Mouse (Mus musculus) thymus, postnatal 36 days (tissue): ENCODE results near the gene Gm20671.
"Not testable (repeated sequence)": the region's sequence is repeated elsewhere in the genome, so short reads cannot be mapped to it uniquely, and the experiment has no call there.

Experiments used
- DNase-seq, 2 experiments: peaks; one replicate each; pipeline ENCODE4 v3.0.0; 2022; ENCODE audit warnings: mixed read lengths in 2 of 2

Gene Gm20671

DNA sequence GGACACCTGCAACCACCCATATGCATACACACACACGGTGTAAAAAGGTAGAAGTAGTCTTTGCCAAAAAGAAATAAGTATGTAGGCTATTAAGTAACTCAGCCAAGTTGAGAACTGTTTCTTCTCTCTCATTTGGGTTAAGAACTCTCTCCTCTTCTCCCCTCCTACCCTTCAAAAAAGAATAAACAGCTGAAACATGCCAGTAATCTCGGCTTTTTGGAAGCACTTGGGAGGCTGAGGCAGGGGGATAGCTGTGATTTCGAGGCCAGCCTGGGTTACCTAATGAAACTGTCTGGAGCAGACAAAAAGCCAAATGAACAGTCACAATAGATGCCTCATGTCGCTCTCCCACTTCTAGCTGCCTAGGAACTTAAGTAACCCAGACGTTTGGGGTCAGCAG is 42.2 kb downstream of the Gm20671 start:
- DNase-seq = no peak

DNA sequence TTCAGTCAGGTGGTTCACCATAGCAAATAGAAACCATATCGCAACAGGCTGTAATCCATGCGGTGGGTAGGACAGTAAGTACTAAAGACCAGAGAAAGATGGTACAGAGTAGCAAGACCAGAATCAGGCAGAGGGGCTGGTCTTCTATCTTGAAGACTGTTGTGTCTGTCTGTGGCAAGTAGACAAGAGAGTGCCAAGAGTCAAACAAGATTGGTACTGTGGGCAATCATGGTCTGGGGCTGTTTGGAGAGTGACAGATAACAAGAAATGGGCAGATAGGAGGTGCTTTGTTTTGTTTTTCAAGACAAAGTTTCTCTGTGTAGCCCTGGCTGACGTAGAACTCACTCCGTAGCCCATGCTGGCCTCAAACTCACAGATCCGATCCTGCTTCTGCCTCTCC is 45.3 kb downstream of the Gm20671 start:
- DNase-seq = no peak

DNA sequence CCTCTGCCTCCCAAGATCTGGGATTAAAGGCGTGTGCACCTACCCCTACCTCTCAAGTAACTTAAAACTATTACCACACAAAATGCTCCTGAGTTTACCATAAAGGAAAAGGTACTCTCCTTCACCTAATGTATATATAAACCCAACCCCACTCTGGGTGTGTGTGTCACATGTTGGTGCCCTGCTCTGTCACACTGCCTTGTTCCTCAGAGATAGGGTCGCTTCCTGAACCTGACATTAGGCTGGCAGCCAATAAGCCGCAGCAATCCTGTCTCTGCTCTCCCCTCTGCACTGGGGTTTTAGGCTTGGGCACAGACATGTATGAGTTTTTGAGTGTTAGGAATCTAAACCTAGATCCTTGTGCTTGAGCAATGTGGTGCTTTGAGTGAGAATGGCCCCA is 48.7 kb downstream of the Gm20671 start:
- no peak for DNase-seq

DNA sequence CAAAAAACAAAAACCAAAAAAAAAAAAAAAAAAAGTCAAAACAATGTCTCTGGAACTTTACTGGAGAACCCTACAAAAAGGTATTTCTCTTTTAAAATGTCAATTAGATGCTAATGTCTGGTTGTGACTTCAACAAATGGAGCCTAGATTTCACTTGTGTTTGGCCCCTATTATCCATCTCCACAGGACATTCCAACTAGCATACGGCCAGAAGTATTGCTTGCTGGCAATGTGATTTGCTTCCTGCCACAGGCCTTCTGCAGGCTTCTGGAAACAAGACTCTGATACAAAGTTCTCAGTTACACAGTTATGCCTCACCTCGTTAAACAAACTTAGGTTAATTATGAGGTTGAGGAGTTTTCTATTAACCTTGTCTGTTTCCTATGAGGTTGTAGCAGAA is 54.5 kb downstream of the Gm20671 start:
- DNase-seq = no peak

DNA sequence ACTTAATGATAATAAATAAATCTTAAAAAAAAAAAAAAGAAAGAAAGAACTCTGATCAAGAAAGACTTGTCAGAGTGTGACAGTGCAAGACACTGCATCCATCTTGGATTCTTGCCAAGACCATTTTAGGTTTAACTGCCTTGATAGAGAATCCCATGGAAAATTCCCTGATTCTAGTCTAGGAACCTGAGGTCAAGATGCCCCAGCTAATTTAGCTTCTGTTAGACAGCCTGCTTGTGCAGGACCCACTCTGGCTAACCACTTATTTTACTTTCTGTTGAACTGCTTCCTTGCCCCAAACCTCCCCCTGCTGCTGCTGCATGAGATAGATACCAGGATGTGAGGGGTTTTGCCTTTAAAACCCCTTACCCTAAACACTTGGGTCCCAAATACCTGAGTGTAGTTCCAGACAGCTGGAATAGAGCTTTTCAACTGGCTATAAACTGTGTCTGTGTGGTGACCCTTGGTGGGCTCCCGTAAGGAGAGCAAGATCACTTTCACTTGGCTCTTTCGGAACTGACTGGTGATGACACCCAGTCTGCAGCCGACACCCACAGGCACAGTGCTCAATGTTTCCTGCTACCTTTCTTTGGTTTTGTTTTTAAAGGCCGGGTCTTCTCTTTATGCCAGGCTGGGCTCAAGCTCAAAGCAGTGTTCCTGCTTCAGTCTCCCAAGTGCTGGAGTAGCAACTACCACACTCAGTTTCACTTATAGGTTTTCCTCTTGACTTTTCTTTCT is 59.1 kb downstream of the Gm20671 start:
- DNase-seq = no peak

DNA sequence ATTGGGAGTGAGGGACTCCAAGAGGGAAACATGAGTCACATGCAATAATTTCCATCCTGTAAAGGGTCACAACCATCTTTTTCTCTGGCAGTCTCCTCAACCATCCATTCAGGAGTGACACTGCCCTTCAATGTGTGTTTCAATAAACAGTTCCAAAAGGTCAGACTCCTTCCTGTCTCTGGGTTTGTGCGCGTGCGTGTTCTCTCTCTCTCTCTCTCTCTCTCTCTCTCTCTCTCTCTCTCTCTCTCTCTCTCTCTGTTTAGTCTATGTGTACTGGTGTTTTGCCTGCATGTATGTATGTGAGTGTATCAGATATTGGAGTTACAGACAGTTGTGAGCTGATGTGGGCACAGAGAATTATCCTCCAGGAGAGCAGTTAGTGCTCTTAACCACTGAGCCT is 59.9 kb downstream of the Gm20671 start:
- no peak for DNase-seq

DNA sequence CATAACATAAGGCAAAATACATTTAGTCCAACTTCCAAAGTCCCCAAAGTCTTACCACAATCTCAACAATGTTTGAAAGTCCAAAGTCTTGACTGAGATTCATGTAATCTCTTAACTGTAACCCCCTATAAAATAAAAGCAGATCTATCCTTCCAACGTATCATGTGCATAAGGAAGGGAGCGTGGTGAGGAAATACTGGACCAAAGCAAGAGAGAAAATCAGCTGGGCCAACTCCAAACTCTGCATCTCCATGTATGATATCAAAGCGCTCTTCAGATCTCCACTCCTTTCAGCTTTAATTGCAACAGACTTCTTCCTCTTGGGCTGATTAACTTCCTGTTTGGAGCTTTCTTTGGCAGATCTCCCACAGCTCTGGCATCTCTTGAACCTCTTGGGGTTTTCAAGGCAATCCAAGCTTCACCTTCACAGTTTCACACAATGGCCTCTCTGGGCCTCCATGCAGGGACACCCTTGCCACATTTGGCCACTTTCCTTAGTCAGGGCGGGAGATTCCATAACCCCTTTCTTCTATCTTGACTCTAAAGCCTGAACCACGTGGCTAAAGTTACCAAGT is 65.3 kb downstream of the Gm20671 start:
- DNase-seq = no peak

DNA sequence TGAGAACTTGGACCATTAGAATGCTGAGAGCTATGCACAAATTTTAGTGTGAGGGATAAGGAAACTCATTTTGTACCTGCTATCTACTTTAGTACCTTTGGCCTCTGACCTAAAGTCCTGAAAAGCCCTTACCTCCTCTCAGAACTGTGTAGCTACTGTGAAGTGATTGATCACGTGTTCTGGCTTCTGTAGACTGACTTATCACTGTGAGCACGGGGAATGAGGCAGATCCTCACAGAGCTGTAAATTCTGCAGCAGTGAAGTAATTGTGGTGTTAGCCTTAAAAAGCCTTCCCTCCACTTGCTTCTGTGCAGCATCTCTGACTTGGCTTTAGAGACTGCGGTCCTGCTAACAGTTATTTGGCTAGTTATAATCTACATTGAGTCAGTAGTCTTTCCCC is 66.1 kb downstream of the Gm20671 start:
- DNase-seq = no peak

DNA sequence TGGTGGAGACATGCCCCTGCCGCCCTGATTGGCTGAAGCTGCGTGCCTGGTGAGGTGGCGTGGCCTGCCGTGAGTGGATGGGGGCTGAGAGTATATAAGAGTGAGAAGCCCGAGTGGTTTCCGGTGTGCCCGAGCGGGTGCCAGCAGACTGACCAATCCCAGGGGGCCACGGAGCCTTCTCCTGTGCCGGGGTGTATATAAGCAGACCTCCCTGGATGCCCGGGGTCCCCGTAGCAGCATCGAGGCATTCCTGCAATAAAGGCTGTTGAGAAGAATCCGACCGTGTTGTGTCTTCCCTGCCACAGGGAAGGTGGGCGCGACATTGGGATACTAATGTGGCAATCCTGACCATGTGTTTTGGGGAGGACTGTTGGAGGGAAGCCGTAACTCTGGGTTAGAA is 66.6 kb downstream of the Gm20671 start:
- DNase-seq = not testable (repeated sequence)

DNA sequence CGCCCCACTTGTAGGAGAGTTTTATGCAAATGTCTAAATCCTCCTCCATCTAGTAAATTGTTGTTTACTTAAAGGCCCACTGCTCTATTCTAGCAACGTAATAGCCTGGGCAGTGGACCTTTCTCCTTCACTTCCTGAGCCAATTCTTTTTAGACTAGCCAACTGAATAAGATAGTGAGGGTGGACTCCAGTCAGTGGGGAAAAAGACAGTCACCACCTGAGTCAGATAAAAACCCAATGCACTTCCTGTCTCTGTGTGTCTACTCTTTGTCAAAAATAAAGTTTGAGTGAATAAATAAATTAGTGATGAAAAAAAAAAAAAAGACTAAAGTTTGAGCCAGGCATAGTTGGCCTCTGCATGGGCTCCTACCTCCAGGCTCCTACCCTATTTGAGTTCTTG is 67.2 kb downstream of the Gm20671 start:
- DNase-seq = no peak

DNA sequence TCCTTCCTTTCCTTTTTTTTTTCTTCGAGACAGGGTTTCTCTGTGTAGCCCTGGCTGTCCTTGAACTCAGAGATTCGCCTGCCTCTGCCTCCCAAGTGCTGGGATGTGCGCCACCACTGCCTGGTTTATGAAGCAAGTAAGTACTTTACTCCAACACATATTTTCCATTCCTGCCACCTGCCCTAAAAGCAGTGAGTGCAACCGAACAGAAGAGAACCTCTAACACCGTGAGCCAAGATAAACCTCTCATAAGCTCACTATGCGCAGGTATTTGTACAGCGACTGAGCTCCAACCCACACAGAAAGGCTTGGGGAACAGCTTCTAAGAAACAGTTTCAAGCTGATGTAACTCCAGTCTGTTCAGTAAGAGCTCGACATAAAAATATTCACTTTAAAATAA is 70.8 kb downstream of the Gm20671 start:
- no peak for DNase-seq

DNA sequence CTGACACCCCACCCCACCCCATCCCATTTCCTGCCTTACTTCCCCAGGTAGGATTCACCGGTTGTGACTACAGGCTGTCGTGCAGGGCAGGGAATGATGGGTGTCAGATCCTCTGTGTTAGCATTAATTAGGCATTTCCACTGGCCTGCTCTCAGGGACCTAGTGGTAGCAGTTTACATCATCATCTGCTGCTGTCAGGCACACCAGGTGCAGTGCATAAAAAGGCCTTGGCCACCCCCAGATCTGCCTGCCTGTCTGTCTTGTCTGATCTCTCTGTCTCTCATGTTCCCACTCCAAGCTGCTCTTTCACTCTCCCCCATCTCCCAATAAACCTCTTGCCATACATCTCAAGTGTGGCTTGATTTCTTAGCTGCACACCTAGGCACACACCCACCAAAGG is 75.2 kb downstream of the Gm20671 start:
- no peak for DNase-seq

DNA sequence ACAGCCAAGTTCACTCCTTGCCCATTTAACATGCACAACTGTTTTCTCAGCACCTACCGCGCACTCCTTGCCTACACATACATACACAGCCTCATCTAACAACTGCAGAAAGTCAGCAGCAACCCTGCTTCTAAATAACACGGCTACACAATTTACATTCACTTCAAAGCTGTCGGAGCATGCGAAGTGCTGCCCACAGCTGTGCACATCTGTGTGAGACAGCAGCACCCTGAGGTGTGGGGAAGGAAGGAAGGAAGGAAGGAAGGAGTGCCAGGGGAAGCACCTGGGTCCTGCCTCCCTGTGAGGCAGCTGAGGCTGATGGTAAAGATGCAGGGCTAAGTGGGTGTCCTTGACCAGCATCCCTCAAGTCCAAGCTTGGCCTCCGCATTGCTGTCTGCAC is 78.0 kb downstream of the Gm20671 start:
- DNase-seq = peak; percentile 58 to 76

DNA sequence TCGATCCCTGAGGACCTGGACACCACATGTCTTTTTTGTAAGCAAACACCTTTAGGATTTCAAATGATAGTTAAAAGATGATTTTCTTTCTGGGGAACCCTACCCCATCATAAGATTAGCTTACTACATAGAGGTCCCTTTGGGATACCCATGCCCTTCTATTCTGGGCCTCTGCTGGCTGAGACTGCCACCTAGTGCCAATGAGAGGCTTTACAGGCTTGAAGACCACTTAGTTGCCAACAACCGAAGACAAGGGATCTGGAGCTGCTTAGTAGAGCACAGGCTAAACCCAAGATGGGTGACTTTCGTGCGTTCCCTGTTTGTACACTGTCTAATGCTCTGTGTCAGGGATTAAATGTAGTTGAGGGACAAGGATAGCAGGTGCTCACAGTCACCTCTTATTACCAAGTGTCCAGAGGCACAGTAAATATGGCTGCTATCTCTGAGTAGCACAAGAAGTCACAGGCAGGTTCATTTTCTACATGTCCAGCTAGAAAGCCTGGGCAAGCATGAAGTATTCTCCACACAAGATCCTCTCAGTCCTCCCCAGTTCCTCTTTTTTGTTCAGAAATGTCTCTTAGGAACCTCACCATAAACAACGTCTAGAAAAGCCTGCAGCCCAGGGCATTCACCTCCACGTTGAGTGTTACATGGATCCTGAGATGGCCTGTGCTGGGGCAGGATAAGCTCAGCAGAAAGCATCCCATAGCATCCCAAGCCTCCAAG is 79.1 kb downstream of the Gm20671 start:
- peak; percentile 37 to 43 for DNase-seq

DNA sequence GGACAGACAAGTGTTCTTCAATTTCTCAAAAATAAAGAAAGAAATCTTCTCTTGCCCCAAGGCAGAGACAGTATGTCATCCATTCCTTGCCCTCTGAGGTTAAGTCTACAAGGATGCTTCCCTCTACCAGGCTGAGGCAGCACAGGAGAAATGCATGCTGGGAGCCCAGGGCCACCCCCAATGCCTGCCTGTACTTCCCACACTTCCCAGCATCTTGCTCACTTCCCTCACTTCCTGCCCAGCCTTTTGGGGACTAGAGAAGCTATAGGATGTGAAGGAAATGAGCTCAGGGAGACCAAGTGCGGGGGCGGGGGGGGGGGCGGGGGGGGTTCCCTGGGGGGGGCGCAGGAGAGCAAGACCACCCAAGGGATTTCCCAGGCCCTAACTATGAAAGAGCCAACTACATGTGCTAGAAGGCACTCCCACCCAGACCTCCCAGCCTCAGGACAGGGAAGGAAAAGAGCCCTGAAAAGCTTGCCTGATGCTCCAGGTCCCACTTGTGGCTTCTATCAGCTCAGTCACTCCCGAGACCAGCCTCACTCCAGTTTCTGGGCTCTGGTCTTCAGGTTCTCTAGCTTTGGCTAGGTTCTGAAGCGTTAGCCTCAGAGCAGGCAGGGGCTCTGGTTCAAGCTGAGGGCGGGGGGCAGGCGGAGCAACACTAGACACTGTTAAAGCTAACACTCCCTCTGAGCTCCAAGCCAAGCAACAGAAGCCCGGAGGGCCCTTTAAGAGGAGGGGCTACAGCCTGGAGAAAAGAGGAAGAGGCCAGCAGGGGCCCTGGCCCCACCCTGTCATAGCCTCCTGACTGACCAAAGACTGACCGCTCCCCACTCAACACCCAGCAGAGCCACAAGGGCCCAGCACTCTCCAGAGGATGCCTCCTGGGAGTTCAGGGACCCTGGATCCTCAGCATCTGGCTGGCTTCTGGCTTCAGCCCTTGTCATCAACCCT is 80.9 kb downstream of the Gm20671 start:
- DNase-seq = peak in 1 of 2 experiments; percentile 31

DNA sequence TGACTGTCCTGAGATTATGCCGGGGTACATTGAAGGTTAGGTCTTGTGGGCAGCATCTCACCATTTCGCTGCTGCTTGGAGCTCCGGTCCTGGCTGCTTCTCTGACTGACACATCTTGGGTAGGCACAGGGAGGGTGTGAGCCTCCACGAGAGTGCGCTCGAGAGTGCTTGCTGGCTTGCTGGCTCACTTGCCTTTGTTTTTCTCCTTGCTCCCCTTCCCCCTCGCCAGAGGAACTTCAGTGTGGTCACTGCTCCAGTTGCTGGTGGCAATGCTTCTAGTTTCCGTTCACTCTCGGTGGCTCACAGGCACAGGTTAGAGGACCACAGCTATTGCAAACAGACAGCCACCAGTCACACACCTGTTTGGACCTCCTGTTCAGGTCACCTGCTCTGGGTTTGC is 84.8 kb downstream of the Gm20671 start:
- peak in 1 of 2 experiments; percentile 22 for DNase-seq

DNA sequence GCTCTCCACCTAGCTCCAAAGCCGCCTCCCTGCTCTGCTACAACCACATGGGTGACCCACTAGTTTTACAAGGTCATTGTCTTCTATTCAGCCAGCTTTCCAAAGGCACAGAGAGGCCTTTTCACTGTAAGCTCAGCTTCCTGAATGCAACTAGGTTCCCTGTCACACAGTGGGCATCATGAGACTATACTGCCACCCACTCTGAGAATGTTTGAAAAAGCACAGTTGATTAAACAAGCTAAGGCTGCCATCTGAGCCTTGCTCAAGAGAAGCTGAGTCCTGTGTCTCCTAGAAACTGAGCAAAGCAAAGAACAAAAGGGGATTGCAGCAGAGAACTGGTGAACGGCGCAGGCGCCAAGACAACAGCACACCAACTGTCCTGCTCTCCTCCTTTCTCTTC is 85.5 kb downstream of the Gm20671 start:
- DNase-seq = not testable (repeated sequence)

DNA sequence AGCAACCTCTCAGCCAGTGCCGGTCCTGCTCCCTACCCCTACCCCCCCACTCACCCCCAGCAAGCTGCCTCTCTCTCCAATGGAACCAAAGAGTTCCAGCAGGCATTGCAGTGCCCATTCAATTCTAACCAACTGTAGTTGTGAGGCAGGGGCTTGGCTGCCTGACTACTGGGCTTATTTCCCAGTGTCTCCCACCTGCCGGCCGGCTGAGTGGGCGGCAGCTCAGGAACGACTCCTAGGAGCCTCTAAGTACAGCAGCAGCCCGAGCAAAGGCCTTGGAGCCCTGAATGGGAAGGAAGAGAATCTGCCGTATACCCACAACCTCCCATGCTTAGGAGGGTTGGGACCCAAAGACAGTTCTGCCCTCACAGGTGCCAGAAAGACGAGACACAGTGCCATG is 86.1 kb downstream of the Gm20671 start:
- DNase-seq = not testable (repeated sequence)

DNA sequence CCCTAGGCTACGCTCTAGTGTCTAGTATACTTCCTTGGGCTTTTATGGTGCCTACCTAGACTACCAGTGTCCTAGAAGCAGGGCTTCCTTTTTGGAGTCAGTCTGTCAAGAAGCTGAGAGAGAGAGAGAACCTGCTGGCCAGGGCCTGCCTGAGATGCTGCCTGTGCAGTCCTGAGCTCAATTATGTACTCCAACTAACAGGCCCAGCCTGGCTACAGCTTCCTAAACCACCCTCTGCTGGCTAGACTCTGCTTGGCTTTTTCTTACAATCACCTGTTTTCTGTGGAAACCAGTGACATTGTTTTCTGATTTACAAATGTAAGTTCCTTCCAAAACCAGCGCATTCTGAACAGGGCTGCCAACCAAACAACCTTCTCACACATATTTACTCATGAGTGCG is 86.8 kb downstream of the Gm20671 start:
- no peak for DNase-seq

DNA sequence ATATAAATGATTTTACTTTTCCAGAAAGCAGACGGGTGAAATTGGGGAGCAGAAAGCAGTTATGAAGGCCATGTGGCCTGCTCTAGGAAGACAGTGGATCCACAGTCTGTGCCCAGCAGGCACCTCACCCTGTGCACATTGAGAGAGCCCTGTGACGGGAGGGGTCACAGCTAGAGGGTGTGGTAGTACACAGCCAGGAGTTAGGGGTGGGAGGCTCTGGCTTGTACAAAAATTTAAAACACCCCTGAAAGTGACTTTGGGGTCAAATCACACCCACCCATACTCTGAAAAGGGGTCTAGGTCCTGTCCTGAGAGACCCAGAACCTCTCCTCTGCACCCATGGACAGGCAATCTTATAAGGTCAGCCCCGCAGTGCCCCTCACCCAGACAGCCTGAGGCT is 90.1 kb downstream of the Gm20671 start:
- not testable (repeated sequence) for DNase-seq

DNA sequence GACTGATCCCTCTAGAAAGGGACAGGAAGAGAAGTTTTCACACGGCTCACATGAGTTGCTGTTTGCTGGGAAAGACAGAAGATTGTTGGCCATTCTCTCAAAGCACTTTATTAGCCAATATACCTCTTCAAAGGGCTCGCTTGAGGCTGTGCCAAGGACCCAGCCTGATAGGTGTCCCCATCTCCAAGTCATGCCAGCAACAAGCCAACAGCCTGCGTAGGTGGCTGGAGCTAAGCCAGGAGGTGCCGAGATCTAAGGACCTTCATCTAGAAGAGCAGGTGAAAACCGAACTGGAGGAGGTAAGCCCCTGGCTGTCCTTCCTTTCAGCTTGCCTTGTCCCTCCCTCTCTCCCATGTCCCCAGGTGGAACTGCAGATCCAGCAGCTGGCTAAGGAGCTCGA is 91.1 kb downstream of the Gm20671 start:
- DNase-seq = no peak

DNA sequence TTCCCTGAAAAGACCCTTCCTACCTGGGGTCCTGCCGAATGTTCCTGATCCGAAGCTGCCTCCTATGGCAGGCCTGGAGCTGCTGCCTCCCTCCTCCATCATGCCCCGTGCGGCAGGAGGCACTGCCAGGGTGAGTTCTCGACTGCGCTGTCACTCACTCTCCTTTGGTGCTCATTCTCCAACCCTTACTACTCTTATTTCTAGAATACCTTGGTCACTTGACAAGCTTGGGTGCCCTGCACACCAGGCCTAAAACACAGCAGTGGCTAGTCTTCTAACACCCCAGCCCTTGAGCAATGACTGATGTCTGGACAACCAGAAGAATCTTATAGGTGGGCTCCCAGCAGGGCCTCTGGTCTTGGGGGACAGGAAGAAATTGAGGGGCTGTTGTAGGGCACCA is 93.0 kb downstream of the Gm20671 start:
- DNase-seq = not testable (repeated sequence)

DNA sequence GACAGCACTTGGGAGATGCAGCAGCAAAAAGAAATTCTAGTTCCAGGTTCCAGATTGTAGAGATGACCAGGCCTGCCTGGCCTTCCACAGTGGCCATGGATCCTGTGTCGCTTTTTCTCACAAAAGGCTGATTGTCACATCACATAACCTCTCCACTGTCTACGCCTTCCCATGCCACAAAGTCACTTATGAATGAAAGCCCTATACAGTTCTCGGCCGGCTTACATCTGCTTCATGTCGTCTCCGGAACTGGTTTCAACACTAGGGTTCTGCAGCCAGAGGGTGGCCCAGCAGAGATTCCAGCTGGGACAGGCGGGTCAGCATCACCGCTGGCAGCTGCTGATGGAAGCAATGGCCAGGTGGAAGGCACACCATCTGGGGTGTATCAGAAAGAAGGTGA is 98.1 kb downstream of the Gm20671 start:
- DNase-seq = no peak
